Mouse (Mus musculus): ENCODE measurements at regions not wholly inside any gene's neighbourhood (a gene's known extent, or its start where the extent isn't known, plus 50 kb on each side); places are given as distances from the start of the nearest gene placed in this dataset.

DNA sequence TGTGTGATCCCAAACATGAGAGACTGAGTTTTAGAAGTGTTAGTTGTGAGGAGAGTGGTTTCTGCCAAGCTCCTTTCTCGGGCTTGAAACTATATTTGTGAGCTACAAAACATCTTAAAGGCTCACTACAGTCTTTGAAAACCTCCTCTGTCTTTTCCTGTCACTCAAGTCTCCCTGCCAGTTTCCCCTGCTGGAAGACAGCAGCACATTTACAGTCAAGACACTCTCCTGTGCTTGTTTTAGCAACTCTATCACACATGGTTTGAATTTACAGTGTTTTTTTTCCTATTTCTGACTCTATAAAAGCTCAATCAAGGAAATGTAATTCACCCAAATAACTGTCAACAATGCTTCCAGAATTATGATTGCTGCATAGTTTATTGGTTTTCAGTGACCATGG lies 286.1 kb upstream of the Sptlc3 start:
- Histone ChIP-seq H3K4me1 (replicated peaks; ENCODE audit: control insufficient read depth, insufficient read depth) (no peaks in the 10 kb centered on the region), H3K9ac (ENCODE audit: low read length) (no peak overlapping the region), H3K4me3 (ENCODE audit: low read depth, low read length) (no peak overlapping the region), H3K36me3 (ENCODE audit: control insufficient read depth, insufficient read depth, low read length) (no peaks in the 10 kb centered on the region), H3K4me2 (replicated peaks; ENCODE audit: low read depth) (no peak overlapping the region), H3K27ac (replicated peaks) (no peak overlapping the region), H3K27me3 (ENCODE audit: control insufficient read depth, insufficient read depth, low read length) (no peaks in the 10 kb centered on the region), H3K9me3 (ENCODE audit: control insufficient read depth, low read length) (no peaks in the 10 kb centered on the region)
- ATAC-seq (ENCODE audit: low FRiP score, low TSS enrichment) = no peak
- no peak for DNase-seq (ENCODE audit: low spot score)
- no peak for TF ChIP-seq EP300 (optimal IDR thresholded peaks at IDR 0.05)
- no peak for TF ChIP-seq CTCF (IDR thresholded peaks at IDR 0.05; ENCODE audit: low read depth)
- WGBS = 65% methylated on average over 1 of the region's 1 CpGs

DNA sequence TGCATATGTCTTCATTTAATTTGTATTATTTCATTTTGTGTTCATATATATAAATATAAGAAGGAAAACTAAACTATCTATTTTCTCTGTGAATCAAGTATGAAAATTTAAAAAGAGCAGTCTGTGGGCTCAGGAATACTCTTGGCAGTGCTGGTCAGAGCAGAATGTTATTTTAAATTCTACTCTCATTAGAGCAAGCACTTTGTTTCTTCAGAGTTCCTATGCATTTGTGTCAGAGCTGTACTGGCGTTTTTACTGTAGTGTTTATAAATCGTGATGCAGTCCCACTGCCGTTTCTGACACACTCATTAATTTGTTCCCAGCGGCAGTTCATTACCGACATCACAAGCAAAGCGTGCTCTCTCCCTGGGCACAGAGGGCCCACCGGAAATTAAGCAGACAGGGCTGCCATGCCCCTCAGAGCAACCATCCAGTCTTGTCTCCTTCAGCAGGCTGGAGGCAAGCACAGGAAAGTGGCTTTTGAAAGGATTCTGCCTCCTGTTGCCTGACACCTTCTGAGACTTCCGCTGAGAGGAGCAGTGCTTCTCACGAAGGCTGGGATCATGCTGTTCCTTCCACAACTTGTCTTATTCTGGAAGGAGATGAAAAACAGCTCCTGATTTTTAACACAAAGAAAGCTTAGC lies 272.8 kb upstream of the Sptlc3 start:
- Histone ChIP-seq H3K27ac (replicated peaks) (no peak overlapping the region), H3K4me1 (replicated peaks; ENCODE audit: control insufficient read depth, insufficient read depth) (0 out of 2 replicates have a peak, but pooled peaks cover 3% of the 10 kb centered on the region), H3K9me3 (ENCODE audit: control insufficient read depth, low read length) (no peaks in the 10 kb centered on the region), H3K9ac (ENCODE audit: low read length) (no peak overlapping the region), H3K4me2 (replicated peaks; ENCODE audit: low read depth) (no peak overlapping the region; the same call in 1 of the 2 replicates), H3K4me3 (ENCODE audit: low read depth, low read length) (no peak overlapping the region), H3K27me3 (ENCODE audit: control insufficient read depth, insufficient read depth, low read length) (no peaks in the 10 kb centered on the region), H3K36me3 (ENCODE audit: control insufficient read depth, insufficient read depth, low read length) (no peaks in the 10 kb centered on the region)
- DNase-seq (ENCODE audit: low spot score) (no peak), ATAC-seq (ENCODE audit: low FRiP score, low TSS enrichment) (no peak)
- 34% methylated on average over 9 of the region's 9 CpGs for WGBS
- TF ChIP-seq EP300 (optimal IDR thresholded peaks at IDR 0.05) = no peak
- no peak for TF ChIP-seq CTCF (IDR thresholded peaks at IDR 0.05; ENCODE audit: low read depth)

DNA sequence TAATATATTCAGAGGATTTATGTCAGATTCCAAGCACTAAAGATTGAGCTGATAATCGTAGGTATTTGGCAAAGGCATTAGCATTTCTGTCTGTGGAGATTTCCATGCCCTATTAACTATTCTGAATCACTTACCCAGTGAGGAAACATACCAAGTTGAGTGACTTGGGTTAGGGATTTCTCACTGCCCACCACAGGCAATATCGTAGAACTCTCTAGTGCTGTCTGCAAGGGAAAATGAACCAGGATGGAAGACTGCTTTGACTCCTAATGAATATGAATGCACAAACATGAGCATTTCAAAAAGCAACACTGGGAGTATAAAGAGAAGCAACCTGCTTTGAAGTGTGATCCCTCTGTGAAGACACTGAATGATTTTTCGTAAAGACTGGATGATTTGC lies 263.3 kb upstream of the Sptlc3 start:
- Histone ChIP-seq H3K27me3 (ENCODE audit: control insufficient read depth, insufficient read depth, low read length) (no peaks in the 10 kb centered on the region), H3K9ac (ENCODE audit: low read length) (no peak overlapping the region), H3K4me2 (replicated peaks; ENCODE audit: low read depth) (no peak overlapping the region), H3K4me1 (replicated peaks; ENCODE audit: control insufficient read depth, insufficient read depth) (no peaks in the 10 kb centered on the region), H3K36me3 (ENCODE audit: control insufficient read depth, insufficient read depth, low read length) (no peaks in the 10 kb centered on the region), H3K9me3 (ENCODE audit: control insufficient read depth, low read length) (no peaks in the 10 kb centered on the region), H3K4me3 (ENCODE audit: low read depth, low read length) (no peak overlapping the region), H3K27ac (replicated peaks) (no peak overlapping the region)
- no peak for ATAC-seq (ENCODE audit: low FRiP score, low TSS enrichment)
- WGBS = 62% methylated on average over 3 of the region's 3 CpGs
- no peak for DNase-seq (ENCODE audit: low spot score)
- no peak for TF ChIP-seq CTCF (IDR thresholded peaks at IDR 0.05; ENCODE audit: low read depth)

DNA sequence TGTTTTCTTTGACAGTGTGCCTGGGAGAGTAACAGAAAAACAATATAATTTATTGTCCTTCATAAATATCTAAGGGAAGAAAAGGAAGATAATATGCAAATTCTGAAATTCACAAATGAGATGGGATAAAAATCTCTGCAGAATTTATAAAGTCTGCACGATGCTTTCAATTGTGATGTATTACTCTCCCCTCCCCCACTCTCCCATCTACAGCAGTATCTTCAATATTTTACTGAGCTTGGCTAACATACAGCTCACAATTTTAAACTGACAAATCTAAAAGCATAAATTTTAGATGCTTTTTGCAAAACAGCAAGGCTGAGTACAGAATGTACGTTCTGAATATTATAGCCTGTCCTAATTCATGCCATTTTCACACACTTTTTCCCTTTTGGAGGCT lies 243.6 kb upstream of the Sptlc3 start:
- Histone ChIP-seq H3K4me2 (replicated peaks; ENCODE audit: low read depth) (no peak overlapping the region), H3K4me1 (replicated peaks; ENCODE audit: control insufficient read depth, insufficient read depth) (no peaks in the 10 kb centered on the region), H3K27ac (replicated peaks) (no peak overlapping the region), H3K9ac (ENCODE audit: low read length) (no peak overlapping the region), H3K9me3 (ENCODE audit: control insufficient read depth, low read length) (no peaks in the 10 kb centered on the region), H3K4me3 (ENCODE audit: low read depth, low read length) (no peak overlapping the region), H3K36me3 (ENCODE audit: control insufficient read depth, insufficient read depth, low read length) (no peaks in the 10 kb centered on the region), H3K27me3 (ENCODE audit: control insufficient read depth, insufficient read depth, low read length) (no peaks in the 10 kb centered on the region)
- WGBS = 67% methylated on average over 2 of the region's 2 CpGs
- no peak for ATAC-seq (ENCODE audit: low FRiP score, low TSS enrichment)
- TF ChIP-seq CTCF (IDR thresholded peaks at IDR 0.05; ENCODE audit: low read depth) (no peak), EP300 (optimal IDR thresholded peaks at IDR 0.05) (no peak)
- no peak for DNase-seq (ENCODE audit: low spot score)

DNA sequence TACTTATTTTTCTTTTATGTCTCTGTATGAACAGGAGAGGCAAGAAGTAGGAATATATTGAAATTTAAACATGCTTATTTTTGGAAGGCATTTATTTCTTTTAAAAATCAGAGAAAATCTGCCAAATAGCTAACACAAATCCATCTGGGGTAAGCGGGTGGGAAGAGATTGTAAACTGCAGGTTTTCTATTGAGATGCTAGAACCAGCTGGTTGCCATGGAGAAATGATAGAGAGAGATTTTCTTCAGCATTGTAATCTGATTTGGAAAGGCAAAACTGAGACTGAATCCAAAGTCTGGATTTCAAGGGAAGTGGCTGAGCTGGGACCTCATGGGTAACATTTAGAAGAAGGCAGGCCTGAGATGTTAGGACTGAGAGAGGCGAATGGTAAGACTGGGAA lies 226.6 kb upstream of the Sptlc3 start:
- no peaks in the 10 kb centered on the region for H3K27me3 ChIP-seq (ENCODE audit: control insufficient read depth, insufficient read depth, low read length)
- no peak overlapping the region for H3K4me2 ChIP-seq (replicated peaks; ENCODE audit: low read depth)
- no peak for TF ChIP-seq CTCF (IDR thresholded peaks at IDR 0.05; ENCODE audit: low read depth)
- no peaks in the 10 kb centered on the region for H3K9me3 ChIP-seq (ENCODE audit: control insufficient read depth, low read length)
- no peak overlapping the region for H3K4me3 ChIP-seq (ENCODE audit: low read depth, low read length)
- H3K27ac ChIP-seq (replicated peaks) = no peak overlapping the region
- ATAC-seq (ENCODE audit: low FRiP score, low TSS enrichment) = no peak
- DNase-seq (ENCODE audit: low spot score) = no peak
- WGBS = 90% methylated on average over 2 of the region's 2 CpGs
- H3K4me1 ChIP-seq (replicated peaks; ENCODE audit: control insufficient read depth, insufficient read depth) = no peaks in the 10 kb centered on the region
- no peak overlapping the region for H3K9ac ChIP-seq (ENCODE audit: low read length)
- no peaks in the 10 kb centered on the region for H3K36me3 ChIP-seq (ENCODE audit: control insufficient read depth, insufficient read depth, low read length)

DNA sequence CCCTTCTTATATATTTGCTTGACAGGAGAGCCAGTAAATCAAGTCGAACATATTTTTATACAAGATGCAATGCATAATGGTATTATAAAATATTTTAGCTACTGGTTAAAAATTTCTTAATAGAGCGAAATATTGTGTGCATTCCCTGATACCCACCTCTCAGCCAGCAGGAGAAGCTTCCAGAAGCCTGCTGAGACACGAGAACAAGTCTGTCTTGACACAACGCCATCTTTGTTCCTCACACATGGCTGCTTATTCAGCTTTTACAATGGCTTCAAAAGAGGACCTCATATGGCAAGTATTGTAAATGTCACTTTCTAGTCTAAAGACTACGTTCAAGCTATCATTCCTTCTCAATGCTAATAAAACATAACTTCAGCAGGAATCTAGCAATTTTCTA lies 217.1 kb upstream of the Sptlc3 start:
- DNase-seq (ENCODE audit: low spot score) (no peak), ATAC-seq (ENCODE audit: low FRiP score, low TSS enrichment) (no peak)
- H3K4me3 ChIP-seq (ENCODE audit: low read depth, low read length) = no peak overlapping the region
- H3K27me3 ChIP-seq (ENCODE audit: control insufficient read depth, insufficient read depth, low read length) = no peaks in the 10 kb centered on the region
- no peaks in the 10 kb centered on the region for H3K36me3 ChIP-seq (ENCODE audit: control insufficient read depth, insufficient read depth, low read length)
- TF ChIP-seq CTCF (IDR thresholded peaks at IDR 0.05; ENCODE audit: low read depth) (no peak), EP300 (optimal IDR thresholded peaks at IDR 0.05) (no peak)
- no peak overlapping the region for H3K27ac ChIP-seq (replicated peaks)
- no peak overlapping the region for H3K9ac ChIP-seq (ENCODE audit: low read length)
- H3K4me2 ChIP-seq (replicated peaks; ENCODE audit: low read depth) = no peak overlapping the region
- no peaks in the 10 kb centered on the region for H3K4me1 ChIP-seq (replicated peaks; ENCODE audit: control insufficient read depth, insufficient read depth)
- H3K9me3 ChIP-seq (ENCODE audit: control insufficient read depth, low read length) = no peaks in the 10 kb centered on the region
- WGBS = 66% methylated on average over 5 of the region's 5 CpGs

All from stomach, postnatal 0 days (tissue).